Mouse (Mus musculus) spleen, adult 12 weeks (tissue): Measurements from ENCODE around the gene Soat1.
"Not testable (repeated sequence)": the region's sequence is repeated elsewhere in the genome, so short reads cannot be mapped to it uniquely, and the experiment has no call there.

Experiments
- DNase-seq: peaks from one replicate; pipeline ENCODE4 v3.0.0; 2022; ENCODE audit warnings: low spot score

Soat1 gene

GRCm38 (mm10) chr1:156424054-156424453 lies 50.1 kb downstream of the Soat1 start:
- no peak for DNase-seq

GRCm38 (mm10) chr1:156423493-156423892 lies 50.6 kb downstream of the Soat1 start:
- no peak for DNase-seq

- DNase-seq: no peak
Observed at GRCm38 (mm10) chr1:156422856-156423255, 51.3 kb downstream of the Soat1 start.

GRCm38 (mm10) chr1:156420671-156421297 lies 53.3 kb downstream of the Soat1 start, which contains the start of gene Axdnd1:
Gene Axdnd1, minus strand, starts transcription at chr1:156421159.
- peak; percentile 76 for DNase-seq

GRCm38 (mm10) chr1:156418170-156418569 lies 56.0 kb downstream of the Soat1 start:
- no peak for DNase-seq

GRCm38 (mm10) chr1:156408521-156408920 lies 65.6 kb downstream of the Soat1 start:
- no peak for DNase-seq

- no peak for DNase-seq
Observed at GRCm38 (mm10) chr1:156408004-156408403, 66.1 kb downstream of the Soat1 start.

- DNase-seq: no peak
Observed at GRCm38 (mm10) chr1:156403251-156403650, 70.9 kb downstream of the Soat1 start.

GRCm38 (mm10) chr1:156402491-156402890 lies 71.6 kb downstream of the Soat1 start:
- no peak for DNase-seq

- DNase-seq: not testable (repeated sequence)
Observed at GRCm38 (mm10) chr1:156400159-156400558, 74.0 kb downstream of the Soat1 start.

GRCm38 (mm10) chr1:156393148-156393547 lies 81.0 kb downstream of the Soat1 start:
- no peak for DNase-seq

GRCm38 (mm10) chr1:156386880-156387279 lies 87.3 kb downstream of the Soat1 start:
- no peak for DNase-seq

- DNase-seq: no peak
Observed at GRCm38 (mm10) chr1:156386232-156386631, 87.9 kb downstream of the Soat1 start.

GRCm38 (mm10) chr1:156381217-156381616 lies 92.9 kb downstream of the Soat1 start:
- DNase-seq: no peak
